Mouse (Mus musculus): ENCODE measurements at regions not wholly inside any gene's neighbourhood (a gene's known extent, or its start where the extent isn't known, plus 50 kb on each side); places are given as distances from the start of the nearest gene placed in this dataset.

- intact Hi-C loops (cut with DNase I): no loop called here
- DNase-seq: no peak
Measured at GRCm38 (mm10) chr16:21358313-21358920, 64.5 kb upstream of the Vps8 start.

- intact Hi-C loops (cut with DNase I): no loop called here
- no peak for DNase-seq
Measured at GRCm38 (mm10) chr16:21359459-21359858, 63.5 kb upstream of the Vps8 start.

- peak in 1 of 2 experiments; percentile 34 for DNase-seq
- intact Hi-C loops (cut with DNase I): no loop called here
Measured at GRCm38 (mm10) chr16:21361406-21361805, 61.5 kb upstream of the Vps8 start.

- intact Hi-C loops (cut with DNase I): no loop called here
- no peak for DNase-seq
Measured at GRCm38 (mm10) chr16:21362663-21363367, 60.1 kb upstream of the Vps8 start.

GRCm38 (mm10) chr16:21364885-21365284 lies 58.0 kb upstream of the Vps8 start:
- DNase-seq: no peak
- intact Hi-C loops (cut with DNase I): no loop called here

- DNase-seq: peak; percentile 63 to 65
- intact Hi-C loops (cut with DNase I): no loop called here
Measured at GRCm38 (mm10) chr16:21367449-21367848, 55.5 kb upstream of the Vps8 start.

- intact Hi-C loops (cut with DNase I): no loop called here
- no peak for DNase-seq
Measured at GRCm38 (mm10) chr16:21368821-21369220, 54.1 kb upstream of the Vps8 start.

GRCm38 (mm10) chr16:21369569-21370512 lies 53.1 kb upstream of the Vps8 start:
- peak in 1 of 2 experiments; percentile 64 for DNase-seq
- intact Hi-C loops (cut with DNase I): no loop called here
